Mouse (Mus musculus) midbrain, postnatal 0 days (tissue): Measurements from ENCODE around the gene Slit3. TPM values are rescaled to one million over a fixed set of nuclear protein-coding genes. Genes with fewer than 3 reads are reported as not detected.

ENCODE experiments used
- ATAC-seq: fragments of 200-750 bp; cut with Nextera tagmentation; 2 replicates; pipeline ENCODE4 v1.8.0; 2017; ENCODE audit warnings: moderate number of reproducible peaks, mild to moderate bottlenecking, moderate TSS enrichment, moderate library complexity; ENCODE audit not compliant: low FRiP score
- DNase-seq: peaks from one replicate; pipeline ENCODE4 v3.0.0-alpha.2; 2015; ENCODE audit warnings: low spot score
- H3K27ac ChIP-seq: fragments of 300-500 bp; sonication (generic); 2 replicates; pipeline ENCODE4 v1.5.1; 2014; ENCODE audit warnings: low read depth, mild to moderate bottlenecking, low read length, mixed read lengths
- H3K27me3 ChIP-seq: fragments of 300-500 bp; sonication (generic); 2 replicates; pipeline ENCODE4 v1.6.1; 2014; ENCODE audit warnings: low read length, control low read depth, mixed read lengths; ENCODE audit not compliant: insufficient read depth
- H3K36me3 ChIP-seq: fragments of 300-500 bp; sonication (generic); 2 replicates; pipeline ENCODE4 v1.6.1; 2014; ENCODE audit warnings: low read length, control low read depth, mixed read lengths; ENCODE audit not compliant: insufficient read depth
- H3K4me1 ChIP-seq: fragments of 300-500 bp; sonication (generic); 2 replicates; pipeline ENCODE4 v1.6.1; 2014; ENCODE audit warnings: mild to moderate bottlenecking, control low read depth, antibody characterized with exemption, low read length, mixed read lengths; ENCODE audit not compliant: insufficient read depth
- H3K4me2 ChIP-seq: fragments of 300-500 bp; sonication (generic); 2 replicates; pipeline ENCODE4 v1.6.1; 2014; ENCODE audit warnings: low read depth, mild to moderate bottlenecking, low read length, mixed read lengths; ENCODE audit not compliant: poor library complexity, severe bottlenecking
- H3K4me3 ChIP-seq: fragments of 300-500 bp; sonication (generic); 2 replicates; pipeline ENCODE4 v1.5.1; 2014; ENCODE audit warnings: low read depth, mild to moderate bottlenecking, low read length, moderate library complexity
- H3K9ac ChIP-seq: fragments of 300-500 bp; sonication (generic); replicated peaks from 2 replicates; pipeline ENCODE4 v1.6.1; 2014; ENCODE audit warnings: mild to moderate bottlenecking, low read length, moderate library complexity, mixed read lengths; ENCODE audit not compliant: poor library complexity, severe bottlenecking
- H3K9me3 ChIP-seq: fragments of 300-500 bp; sonication (generic); 2 replicates; pipeline ENCODE4 v1.6.1; 2016; ENCODE audit warnings: low read length, control low read depth
- CTCF ChIP-seq: IDR thresholded peaks from 2 replicates; pipeline ENCODE4 v1.5.1; 2016; ENCODE audit warnings: antibody characterized with exemption, mild to moderate bottlenecking
- WGBS: fragments of 180-500 bp; shearing (Covaris S2); extraction: QIAGEN DNeasy Blood & Tissue Kit; methylation state at CpG from one replicate; pipeline ENCODE4 v1.1.7; 2014; 5-methylcytosine and 5-hydroxymethylcytosine counted together
- polyA plus RNA-seq: library from polyadenylated mRNA; unstranded; fragments of >200 nt; fragmentation: Nextera tagmentation; extraction: Ambion mirVana; gene quantifications from 2 replicates; pipeline ENCODE4 v1.2.1, GENCODE M21; 2015
- total RNA-seq: library from RNA; depleted of rRNA; stranded (reverse); fragments of >200 nt; gene quantifications from 2 replicates; pipeline ENCODE4 v1.2.3, GENCODE M21; 2014

Gene Slit3
- total and polyA plus RNA-seq, 2 experiments from 2014 or later, result 3.6 to 7.7 TPM

- Histone ChIP-seq H3K9ac (no peak overlapping the region), H3K9me3 (no peaks in the 10 kb centered on the region), H3K4me1 (no peaks in the 10 kb centered on the region), H3K4me3 (no peak overlapping the region), H3K4me2 (no peak overlapping the region), H3K36me3 (no peaks in the 10 kb centered on the region), H3K27me3 (no peaks in the 10 kb centered on the region), H3K27ac (no peak overlapping the region)
- TF ChIP-seq CTCF, result no peak
- peak; percentile 67 for DNase-seq
- WGBS, result 95% methylated on average over 8 of the region's 8 CpGs
- no peak for ATAC-seq
Observed at GRCm38 (mm10) chr11:35336558-35336957, 215.5 kb downstream of the Slit3 start.

DNA sequence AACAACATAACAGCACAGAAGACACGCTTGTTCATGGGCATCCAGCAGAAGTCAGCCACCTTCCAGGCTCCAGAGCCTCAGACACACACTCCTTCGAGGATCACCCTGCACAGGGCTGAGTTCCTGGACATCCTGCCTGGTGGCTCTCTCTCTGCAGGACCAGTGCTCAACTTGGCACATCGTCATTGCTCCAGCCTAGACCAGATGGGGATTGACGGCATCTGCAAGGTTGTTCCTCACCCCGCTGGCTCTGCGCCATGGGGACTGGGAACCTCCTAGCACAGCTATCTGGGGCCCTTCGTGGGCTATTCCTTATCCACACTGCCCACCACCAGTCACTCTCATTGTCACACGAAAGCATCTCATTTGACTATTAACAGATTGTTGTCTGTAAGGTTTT lies 216.5 kb downstream of the Slit3 start:
- 79% methylated on average over 8 of the region's 8 CpGs for WGBS
- DNase-seq, result peak; percentile 66

GRCm38 (mm10) chr11:35337927-35338819 lies 217.1 kb downstream of the Slit3 start:
- Histone ChIP-seq H3K4me1 (no peaks in the 10 kb centered on the region), H3K4me2 (no peak overlapping the region), H3K36me3 (no peaks in the 10 kb centered on the region), H3K27me3 (no peaks in the 10 kb centered on the region), H3K9me3 (no peaks in the 10 kb centered on the region), H3K27ac (no peak overlapping the region), H3K4me3 (no peak overlapping the region), H3K9ac (no peak overlapping the region)
- ATAC-seq (no peak), DNase-seq (peak; percentile 36)
- 66% methylated on average over 19 of the region's 19 CpGs for WGBS
- TF ChIP-seq CTCF, result no peak

More for the DNA sequence above, 216.5 kb downstream of the Slit3 start:
- H3K9ac ChIP-seq, result no peak overlapping the region
- no peak overlapping the region for H3K4me3 ChIP-seq
- no peak overlapping the region for H3K4me2 ChIP-seq
- no peaks in the 10 kb centered on the region for H3K4me1 ChIP-seq
- ATAC-seq, result no peak
- H3K36me3 ChIP-seq, result no peaks in the 10 kb centered on the region
- no peaks in the 10 kb centered on the region for H3K27me3 ChIP-seq
- TF ChIP-seq CTCF, result no peak
- H3K27ac ChIP-seq, result no peak overlapping the region
- no peaks in the 10 kb centered on the region for H3K9me3 ChIP-seq

DNA sequence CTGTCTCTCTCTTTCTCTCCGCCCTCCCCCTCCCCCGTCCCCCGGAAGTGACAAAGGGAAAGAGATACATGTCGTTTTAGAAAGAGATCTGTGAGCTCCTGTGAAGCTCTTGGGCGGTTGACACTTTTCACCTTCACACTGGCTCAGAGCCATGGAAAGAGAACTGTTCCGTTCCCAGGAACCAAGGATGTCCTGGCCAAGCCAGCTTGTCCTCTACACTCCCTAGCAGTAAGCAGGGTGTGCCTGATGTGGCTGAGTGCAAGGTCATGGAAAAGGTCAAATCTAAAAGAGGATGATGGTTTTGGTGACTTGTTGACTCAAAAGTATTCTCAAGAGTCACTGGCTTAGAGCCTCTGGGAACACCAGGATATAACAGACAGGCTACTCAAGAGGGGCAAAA lies 219.7 kb downstream of the Slit3 start:
- no peak overlapping the region for H3K9ac ChIP-seq
- no peaks in the 10 kb centered on the region for H3K4me1 ChIP-seq
- no peak for DNase-seq
- no peak overlapping the region for H3K4me2 ChIP-seq
- no peak overlapping the region for H3K4me3 ChIP-seq
- H3K9me3 ChIP-seq, result no peaks in the 10 kb centered on the region
- no peak for ATAC-seq
- no peaks in the 10 kb centered on the region for H3K36me3 ChIP-seq
- peaks cover 9% of the 10 kb centered on the region; the same call in 1 of the 2 replicates for H3K27me3 ChIP-seq
- no peak overlapping the region for H3K27ac ChIP-seq
- TF ChIP-seq CTCF, result no peak
- WGBS, result 81% methylated on average over 6 of the region's 6 CpGs

- H3K4me2 ChIP-seq, result no peak overlapping the region
- ATAC-seq, result no peak
- H3K4me3 ChIP-seq, result no peak overlapping the region
- H3K27ac ChIP-seq, result no peak overlapping the region
- no peak for TF ChIP-seq CTCF
- 0 out of 2 replicates have a peak, but pooled peaks cover 3% of the 10 kb centered on the region for H3K4me1 ChIP-seq
- DNase-seq, result no peak
- H3K9ac ChIP-seq, result no peak overlapping the region
- no peaks in the 10 kb centered on the region for H3K36me3 ChIP-seq
- H3K9me3 ChIP-seq, result no peaks in the 10 kb centered on the region
- peaks cover 9% of the 10 kb centered on the region; the same call in 1 of the 2 replicates for H3K27me3 ChIP-seq
- WGBS, result 75% methylated on average over 5 of the region's 5 CpGs
Observed at GRCm38 (mm10) chr11:35342486-35342885, 221.5 kb downstream of the Slit3 start.
